Mouse (Mus musculus) gastrocnemius, adult 18-20 months (tissue): ENCODE data around the gene Gm5592. TPM values are rescaled to one million over a fixed set of nuclear protein-coding genes. Genes with fewer than 3 reads are reported as not detected.
"Not testable (repeated sequence)": the region's sequence is repeated elsewhere in the genome, so short reads cannot be mapped to it uniquely, and the experiment has no call there.

Experiments used
- DNase-seq: peaks from one replicate; pipeline ENCODE4 v3.0.0; 2021; ENCODE audit warnings: low spot score
- long read RNA-seq, 2 experiments: library from polyadenylated mRNA; stranded (forward); transcript quantifications; one replicate each; pipeline ENCODE4 v2.0.0; 2021
- total RNA-seq, 2 experiments: library from RNA; stranded (reverse); gene quantifications; 2 replicates each; pipeline ENCODE4 v1.2.3; 2021

Gene Gm5592
- not detected for total RNA-seq
- long read RNA-seq, experiment 1: 0 reads
- long read RNA-seq, experiment 2: 0 reads

GRCm38 (mm10) chr7:41153541-41153940, at the start of gene Gm5592:
Gene Gm5592, plus strand, starts transcription at chr7:41153841.
- DNase-seq: not testable (repeated sequence)

- DNase-seq: not testable (repeated sequence)
These were observed 2.2 kb downstream of the Gm5592 start for GRCm38 (mm10) chr7:41155806-41156205.

- not testable (repeated sequence) for DNase-seq
These were observed 4.2 kb downstream of the Gm5592 start for GRCm38 (mm10) chr7:41157879-41158278.

GRCm38 (mm10) chr7:41158562-41158961, 4.9 kb downstream of the Gm5592 start:
- DNase-seq: not testable (repeated sequence)

GRCm38 (mm10) chr7:41193671-41194070, 40.0 kb downstream of the Gm5592 start:
- no peak for DNase-seq

Other genes starting within 250 kb of the Gm5592 start
- gene 4930433I11Rik, start 166.3 kb upstream of the Gm5592 start, total RNA-seq: not detected
- not detected for gene Gm4884, start 121.1 kb upstream of the Gm5592 start, total RNA-seq
- gene AI987944, start 239.5 kb downstream of the Gm5592 start, total RNA-seq: 10 to 100 TPM; 12.0 to 12.3 TPM